Mouse (Mus musculus) heart, embryonic 16.5 days (tissue): ENCODE results near the gene Tulp1. TPM values are rescaled to one million over a fixed set of nuclear protein-coding genes. Genes with fewer than 3 reads are reported as not detected.
A peak's percentile ranks its signal among the peaks of the same experiment; 100 is the strongest.

Source experiments
- ATAC-seq: fragments of 200-750 bp; cut with Nextera tagmentation; replicated peaks from 2 replicates; pipeline ENCODE4 v1.8.0; 2017; ENCODE audit warnings: moderate number of reproducible peaks; ENCODE audit not compliant: insufficient read depth, low FRiP score; ENCODE audit errors: extremely low read depth
- H3K27ac ChIP-seq: fragments of 300-500 bp; sonication (generic); 2 replicates; pipeline ENCODE4 v1.5.1; 2014; ENCODE audit warnings: mild to moderate bottlenecking, low read length, control low read depth, moderate library complexity
- H3K27me3 ChIP-seq: fragments of 300-500 bp; sonication (generic); 2 replicates; pipeline ENCODE4 v1.6.1; 2014; ENCODE audit warnings: low read length, mixed read lengths; ENCODE audit not compliant: control insufficient read depth, insufficient read depth
- H3K36me3 ChIP-seq: fragments of 300-500 bp; sonication (generic); 2 replicates; pipeline ENCODE4 v1.6.1; 2014; ENCODE audit not compliant: control insufficient read depth, insufficient read depth
- H3K4me1 ChIP-seq: fragments of 300-500 bp; sonication (generic); 2 replicates; pipeline ENCODE4 v1.6.1; 2014; ENCODE audit warnings: low read length, mixed read lengths; ENCODE audit not compliant: control insufficient read depth, insufficient read depth
- H3K4me2 ChIP-seq: fragments of 300-500 bp; sonication (generic); 2 replicates; pipeline ENCODE4 v1.6.1; 2014; ENCODE audit warnings: low read depth, mild to moderate bottlenecking, control low read depth, low read length
- H3K4me3 ChIP-seq: fragments of 300-500 bp; sonication (generic); 2 replicates; pipeline ENCODE4 v1.5.1; 2014; ENCODE audit warnings: mild to moderate bottlenecking, control low read depth, low read length
- H3K9ac ChIP-seq: fragments of 300-500 bp; sonication (generic); 2 replicates; pipeline ENCODE4 v1.6.1; 2014; ENCODE audit warnings: low read length, control low read depth
- H3K9me3 ChIP-seq: fragments of 300-500 bp; sonication (generic); replicated peaks from 2 replicates; pipeline ENCODE4 v1.6.1; 2016; ENCODE audit warnings: low read length; ENCODE audit not compliant: control insufficient read depth
- WGBS: fragments of 180-500 bp; shearing (Covaris S2); extraction: QIAGEN DNeasy Blood & Tissue Kit; methylation state at CpG from one replicate; pipeline ENCODE4 v1.1.7; 2014; 5-methylcytosine and 5-hydroxymethylcytosine counted together
- polyA plus RNA-seq: library from polyadenylated mRNA; unstranded; fragments of >200 nt; fragmentation: Nextera tagmentation; extraction: Ambion mirVana; gene quantifications from 2 replicates; pipeline ENCODE4 v1.2.1, GENCODE M21; 2015

Tulp1 gene
- polyA plus RNA-seq, 1 experiment from 2014 or later = 2.1 TPM

DNA sequence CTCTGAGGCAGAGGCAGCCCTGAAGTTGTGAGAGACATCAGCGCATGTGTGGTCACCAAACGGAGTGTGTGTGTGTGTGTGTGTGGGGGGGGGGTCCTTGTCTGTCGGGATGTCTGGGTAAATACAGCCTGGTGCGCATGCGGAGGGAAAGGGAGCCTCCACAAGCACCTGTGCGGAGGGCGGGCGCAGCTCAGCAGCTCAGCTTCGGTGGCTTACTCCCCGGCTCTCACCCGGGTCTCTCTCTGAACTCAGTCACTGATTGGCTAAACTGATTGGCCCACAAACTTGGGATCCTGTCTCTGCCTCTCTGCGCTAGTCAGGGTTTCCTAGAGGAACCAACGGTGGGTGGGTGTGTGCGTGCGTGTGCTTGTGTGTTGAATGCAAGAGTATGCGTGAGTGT is 9.5 kb upstream of the Tulp1 start:
- Histone ChIP-seq H3K4me3 (no peak overlapping the region), H3K9ac (no peak overlapping the region), H3K9me3 (no peaks in the 10 kb centered on the region), H3K27me3 (peaks cover 25% of the 10 kb centered on the region), H3K27ac (no peak overlapping the region), H3K4me2 (peak overlapping the region; percentile 18; the same call in 1 of the 2 replicates), H3K36me3 (no peaks in the 10 kb centered on the region), H3K4me1 (no peaks in the 10 kb centered on the region; the same call in 1 of the 2 replicates)
- WGBS = 28% methylated on average over 16 of the region's 16 CpGs
- ATAC-seq = no peak

DNA sequence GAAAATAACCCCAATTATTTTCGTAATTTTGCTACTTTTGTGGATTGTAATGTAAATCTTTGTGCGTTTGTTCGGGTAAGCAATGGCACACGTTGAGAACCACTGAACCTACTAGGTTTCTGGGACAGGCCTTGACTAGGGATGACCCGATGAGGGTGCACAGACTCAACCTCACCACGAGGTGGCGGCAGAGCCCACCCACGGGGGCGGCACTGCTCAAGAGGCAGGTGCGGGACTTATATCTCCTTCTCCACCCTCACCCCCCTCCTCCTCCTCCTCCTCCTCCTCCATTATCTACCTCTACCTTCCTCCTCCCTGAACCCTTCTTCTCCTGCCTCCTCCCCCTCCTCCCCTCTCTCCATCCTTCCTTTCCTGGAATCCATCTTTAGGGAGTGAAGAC is 8.8 kb upstream of the Tulp1 start:
- Histone ChIP-seq H3K27me3 (peaks cover 25% of the 10 kb centered on the region), H3K36me3 (no peaks in the 10 kb centered on the region), H3K9me3 (no peaks in the 10 kb centered on the region), H3K4me1 (no peaks in the 10 kb centered on the region; the same call in 1 of the 2 replicates), H3K4me2 (no peak overlapping the region), H3K27ac (no peak overlapping the region), H3K9ac (no peak overlapping the region), H3K4me3 (no peak overlapping the region)
- ATAC-seq = no peak
- WGBS = 17% methylated on average over 10 of the region's 10 CpGs

DNA sequence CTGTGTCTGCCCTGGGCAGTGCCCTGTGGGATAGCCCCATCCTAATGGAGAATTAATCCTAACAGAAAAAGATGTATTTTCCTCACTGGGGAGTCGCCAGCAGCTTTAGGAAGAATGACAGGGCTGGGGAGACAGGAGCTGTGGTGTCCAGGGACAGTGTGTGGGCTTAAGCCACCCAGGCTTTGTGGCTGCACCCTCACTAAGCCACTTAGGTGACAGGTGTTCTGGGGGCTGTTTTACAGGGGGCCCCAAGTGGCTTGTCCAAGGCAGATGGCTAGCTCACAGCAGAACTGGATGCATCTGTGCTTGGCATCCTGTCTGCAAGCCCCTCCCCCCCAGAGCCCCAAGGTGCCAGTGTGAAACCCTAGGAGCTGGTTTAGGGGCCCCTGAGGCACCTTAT is 6.9 kb upstream of the Tulp1 start:
- H3K4me3 ChIP-seq = no peak overlapping the region
- H3K27me3 ChIP-seq = peaks cover 22% of the 10 kb centered on the region
- no peak overlapping the region for H3K4me2 ChIP-seq
- no peak overlapping the region for H3K9ac ChIP-seq
- H3K27ac ChIP-seq = no peak overlapping the region
- no peak for ATAC-seq
- H3K9me3 ChIP-seq = no peaks in the 10 kb centered on the region
- peaks cover 2% of the 10 kb centered on the region; the same call in 1 of the 2 replicates for H3K4me1 ChIP-seq
- WGBS = 82% methylated on average over 1 of the region's 1 CpGs
- no peaks in the 10 kb centered on the region for H3K36me3 ChIP-seq

DNA sequence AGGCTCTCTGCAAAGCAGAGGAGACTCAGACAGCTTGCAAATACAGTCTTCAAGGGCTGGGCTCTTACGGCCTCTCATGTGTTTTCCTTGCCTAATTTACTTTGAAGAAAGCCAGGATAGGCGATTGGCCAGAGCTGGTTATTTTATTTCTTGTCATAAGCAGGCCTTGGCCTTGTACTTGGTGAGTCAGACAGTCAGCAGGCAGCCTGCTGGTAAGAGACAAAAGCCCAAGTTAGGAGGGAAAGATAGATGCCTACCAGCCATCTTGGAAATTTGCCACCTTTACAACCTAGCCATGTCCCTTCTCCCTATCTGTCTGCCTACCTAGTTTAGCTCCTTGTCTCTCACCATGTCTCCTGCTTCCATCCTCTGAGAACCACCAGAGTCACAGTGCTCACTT is 6.3 kb upstream of the Tulp1 start:
- no peak overlapping the region for H3K4me2 ChIP-seq
- peaks cover 2% of the 10 kb centered on the region; the same call in 1 of the 2 replicates for H3K4me1 ChIP-seq
- H3K9me3 ChIP-seq = no peaks in the 10 kb centered on the region
- H3K27me3 ChIP-seq = peaks cover 19% of the 10 kb centered on the region
- WGBS = 64% methylated on average over 2 of the region's 2 CpGs
- no peaks in the 10 kb centered on the region for H3K36me3 ChIP-seq
- no peak overlapping the region for H3K9ac ChIP-seq
- ATAC-seq = no peak
- no peak overlapping the region for H3K27ac ChIP-seq
- H3K4me3 ChIP-seq = no peak overlapping the region

DNA sequence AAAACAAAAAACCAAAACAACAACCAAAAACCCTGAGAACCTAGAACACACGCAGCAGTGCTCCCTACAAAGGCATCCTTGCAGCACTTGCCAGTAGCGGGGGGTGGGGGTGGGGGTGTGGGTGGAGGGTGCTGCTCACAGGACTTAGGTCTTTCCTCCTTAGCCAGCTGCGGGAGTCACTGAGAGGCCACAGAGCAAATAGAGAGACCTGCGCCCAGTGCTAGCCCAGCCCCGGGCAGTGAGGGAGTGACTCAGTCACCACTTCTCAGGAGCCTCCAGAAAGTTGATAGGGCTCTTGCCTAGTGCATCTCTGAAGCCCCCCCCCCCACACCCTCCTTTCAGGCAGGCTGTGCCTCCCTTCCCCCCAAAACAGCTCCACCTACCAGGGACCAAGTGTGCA is 4.0 kb upstream of the Tulp1 start:
- WGBS = 58% methylated on average over 5 of the region's 5 CpGs
- no peaks in the 10 kb centered on the region for H3K36me3 ChIP-seq
- H3K9ac ChIP-seq = no peak overlapping the region
- ATAC-seq = no peak
- peaks cover 6% of the 10 kb centered on the region for H3K4me1 ChIP-seq
- no peak overlapping the region for H3K4me3 ChIP-seq
- H3K9me3 ChIP-seq = no peaks in the 10 kb centered on the region
- no peak overlapping the region for H3K4me2 ChIP-seq
- no peak overlapping the region for H3K27ac ChIP-seq
- H3K27me3 ChIP-seq = peaks cover 20% of the 10 kb centered on the region

DNA sequence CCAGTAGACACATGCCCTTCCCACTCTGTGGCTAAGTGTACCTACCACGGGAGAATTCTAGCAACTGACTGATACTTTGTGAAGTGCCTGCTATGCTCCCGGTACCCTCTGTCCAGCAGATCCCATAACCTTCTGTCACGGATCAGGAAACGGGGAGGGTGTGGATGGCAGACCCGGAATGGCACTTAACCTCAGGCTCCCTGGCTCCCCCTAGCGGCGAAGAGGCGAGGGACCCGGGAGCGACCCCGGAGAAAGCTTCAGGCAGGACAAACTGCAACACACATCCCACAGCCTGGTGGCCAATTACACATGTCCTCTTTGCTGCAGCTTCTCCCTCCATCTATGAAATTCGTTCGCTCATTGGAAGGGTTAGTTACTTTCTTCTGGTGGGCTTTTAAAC is 3.4 kb upstream of the Tulp1 start:
- Histone ChIP-seq H3K36me3 (no peaks in the 10 kb centered on the region), H3K27me3 (peaks cover 24% of the 10 kb centered on the region), H3K27ac (no peak overlapping the region), H3K9me3 (no peaks in the 10 kb centered on the region), H3K4me1 (peaks cover 12% of the 10 kb centered on the region), H3K9ac (no peak overlapping the region), H3K4me2 (peak overlapping the region; percentile 34; the same call in 1 of the 2 replicates), H3K4me3 (no peak overlapping the region)
- ATAC-seq = no peak
- WGBS = 5% methylated on average over 13 of the region's 13 CpGs

DNA sequence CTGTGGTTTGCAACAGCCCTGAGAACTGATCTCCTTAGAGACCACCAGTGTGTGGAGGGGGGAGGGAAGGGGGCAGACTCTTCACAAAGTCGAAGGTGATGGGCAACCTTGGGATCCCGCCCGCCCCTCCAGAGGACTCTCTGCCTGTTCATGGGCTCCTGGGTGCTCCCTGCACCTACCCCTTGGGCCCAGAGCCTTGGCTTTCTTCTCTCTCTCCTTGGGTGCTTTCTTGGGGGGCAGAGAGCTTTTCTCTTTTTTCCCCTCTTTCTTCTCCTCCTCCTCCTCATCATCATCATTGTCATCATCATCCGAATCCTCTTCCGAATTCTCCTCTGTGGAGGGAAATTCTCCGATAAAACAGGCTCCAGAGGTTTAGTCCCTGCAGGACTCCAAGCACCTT is 1.5 kb downstream of the Tulp1 start:
- peaks cover 17% of the 10 kb centered on the region for H3K4me1 ChIP-seq
- peak overlapping the region; percentile 36 for H3K4me3 ChIP-seq
- H3K9ac ChIP-seq = no peak overlapping the region
- H3K4me2 ChIP-seq = peak overlapping the region; percentile 61
- no peaks in the 10 kb centered on the region for H3K9me3 ChIP-seq
- ATAC-seq = no peak
- 29% methylated on average over 6 of the region's 6 CpGs for WGBS
- H3K27ac ChIP-seq = no peak overlapping the region
- H3K27me3 ChIP-seq = peaks cover 50% of the 10 kb centered on the region
- H3K36me3 ChIP-seq = no peaks in the 10 kb centered on the region

DNA sequence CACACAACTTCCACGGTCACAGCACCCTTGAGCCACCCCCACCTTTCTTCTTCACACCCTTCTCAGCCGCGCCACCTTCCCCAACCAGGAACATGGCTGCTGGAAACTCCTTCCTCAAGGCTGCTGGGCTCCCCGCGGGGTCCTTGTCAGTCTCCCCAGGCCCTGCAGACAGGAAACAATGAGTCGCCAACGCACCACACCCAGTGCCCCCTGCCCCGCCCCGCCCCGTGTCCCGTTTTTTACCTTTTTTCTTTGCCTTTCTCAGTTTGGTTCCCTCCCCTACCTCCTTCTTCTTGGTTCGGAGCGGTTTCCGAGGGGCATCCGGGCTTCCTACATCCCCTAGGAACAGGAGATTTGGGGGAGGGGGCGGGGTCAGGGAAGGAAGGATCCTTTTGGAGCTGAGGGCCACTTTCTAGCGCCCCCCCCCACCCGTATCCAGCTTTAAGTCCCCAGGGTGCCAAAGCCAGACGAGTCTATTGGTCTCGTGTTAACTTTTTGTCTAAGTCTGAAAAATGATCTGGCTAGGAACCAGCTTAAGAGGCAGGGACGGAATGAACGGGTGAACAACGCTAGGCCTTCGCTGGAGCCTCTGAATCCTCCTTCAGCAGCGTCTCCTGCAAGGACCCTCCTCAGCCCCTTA is 2.2 kb downstream of the Tulp1 start:
- peaks cover 54% of the 10 kb centered on the region for H3K27me3 ChIP-seq
- no peaks in the 10 kb centered on the region for H3K9me3 ChIP-seq
- H3K9ac ChIP-seq = peak overlapping the region; percentile 53
- peak overlapping the region; percentile 44 for H3K4me3 ChIP-seq
- WGBS = 4% methylated on average over 25 of the region's 25 CpGs
- H3K4me2 ChIP-seq = peak overlapping the region; percentile 61
- no peak for ATAC-seq
- H3K36me3 ChIP-seq = no peaks in the 10 kb centered on the region
- H3K27ac ChIP-seq = no peak overlapping the region
- H3K4me1 ChIP-seq = peaks cover 15% of the 10 kb centered on the region

DNA sequence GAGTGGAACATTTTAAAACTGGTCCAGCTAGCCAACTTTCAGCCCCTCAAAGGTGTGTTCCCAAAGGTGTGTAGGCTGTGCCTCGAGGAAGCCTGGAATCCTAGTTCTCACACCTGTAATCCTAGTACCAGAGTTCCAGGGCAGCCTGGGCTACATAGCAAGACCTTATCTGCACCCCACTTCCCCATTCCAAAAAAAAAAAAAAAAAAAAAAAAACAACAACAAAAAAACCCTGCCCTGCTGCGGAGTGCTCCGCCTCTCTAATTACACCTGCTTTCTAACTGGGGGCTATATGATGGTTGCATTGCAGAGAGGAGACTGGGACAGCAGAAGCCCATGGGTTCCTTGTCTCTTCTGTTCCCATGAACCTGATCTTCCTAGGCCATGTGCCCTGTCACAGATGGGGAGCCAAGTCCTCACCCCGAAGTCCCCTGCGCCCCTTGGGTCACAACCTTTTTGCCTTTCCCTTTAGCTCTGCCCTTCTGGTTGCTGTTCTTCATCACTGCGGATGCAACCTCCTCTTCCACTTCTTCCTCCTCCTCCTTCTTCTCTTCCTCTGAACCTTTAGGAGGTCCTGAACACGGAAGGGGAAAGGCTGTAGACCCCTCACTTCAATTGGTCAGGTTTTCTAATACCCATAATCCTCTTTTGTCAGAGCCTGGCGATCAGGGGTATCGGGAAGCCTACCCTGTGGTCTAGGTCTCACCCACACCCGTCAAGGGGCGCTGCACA is 2.9 kb downstream of the Tulp1 start:
- no peaks in the 10 kb centered on the region for H3K9me3 ChIP-seq
- H3K9ac ChIP-seq = peak overlapping the region; percentile 53; the same call in 1 of the 2 replicates
- WGBS = 37% methylated on average over 11 of the region's 11 CpGs
- H3K27ac ChIP-seq = no peak overlapping the region
- peaks cover 15% of the 10 kb centered on the region for H3K4me1 ChIP-seq
- H3K4me2 ChIP-seq = peak overlapping the region; percentile 61
- peak overlapping the region; percentile 44 for H3K4me3 ChIP-seq
- H3K27me3 ChIP-seq = peaks cover 61% of the 10 kb centered on the region
- no peaks in the 10 kb centered on the region for H3K36me3 ChIP-seq
- no peak for ATAC-seq
